Mouse (Mus musculus) c-Kit-positive CD71-positive TER-119-positive erythroid progenitor cells, embryonic 14.5 days (primary cell): Measurements from ENCODE around the gene Crp.

Source experiments
- DNase-seq: peaks from one replicate; pipeline ENCODE4 v3.0.0-alpha.2; 2013; ENCODE audit warnings: low spot score

The Crp gene

GRCm38 (mm10) chr1:172697844-172698243 is at the start of gene Crp:
Gene Crp, plus strand, starts transcription at chr1:172698055.
- DNase-seq, result no peak

GRCm38 (mm10) chr1:172649396-172649795 is 48.5 kb upstream of the Crp start:
- no peak for DNase-seq

- no peak for DNase-seq
Measured at GRCm38 (mm10) chr1:172650519-172651287, 47.2 kb upstream of the Crp start.

GRCm38 (mm10) chr1:172651288-172651987 is 46.4 kb upstream of the Crp start:
- DNase-seq, result no peak

GRCm38 (mm10) chr1:172652040-172652662 is 45.7 kb upstream of the Crp start:
- DNase-seq, result no peak

- DNase-seq, result no peak
Measured at GRCm38 (mm10) chr1:172653900-172654299, 44.0 kb upstream of the Crp start.

- DNase-seq, result no peak
Measured at GRCm38 (mm10) chr1:172657266-172657665, 40.6 kb upstream of the Crp start.

GRCm38 (mm10) chr1:172659688-172660087 is 38.2 kb upstream of the Crp start:
- DNase-seq, result no peak

- DNase-seq, result no peak
Measured at GRCm38 (mm10) chr1:172665457-172665856, 32.4 kb upstream of the Crp start.

GRCm38 (mm10) chr1:172667597-172667996 is 30.3 kb upstream of the Crp start:
- no peak for DNase-seq

- DNase-seq, result no peak
Measured at GRCm38 (mm10) chr1:172670716-172671115, 27.1 kb upstream of the Crp start.

GRCm38 (mm10) chr1:172680742-172681141 is 17.1 kb upstream of the Crp start:
- DNase-seq, result no peak

GRCm38 (mm10) chr1:172683551-172683950 is 14.3 kb upstream of the Crp start:
- DNase-seq, result no peak

GRCm38 (mm10) chr1:172683957-172684356 is 13.9 kb upstream of the Crp start:
- no peak for DNase-seq

- no peak for DNase-seq
Measured at GRCm38 (mm10) chr1:172685178-172685577, 12.7 kb upstream of the Crp start.

GRCm38 (mm10) chr1:172697422-172697821 is 433 bp upstream of the Crp start:
- DNase-seq, result no peak

- DNase-seq, result no peak
Measured at GRCm38 (mm10) chr1:172700814-172701213, 3.0 kb downstream of the Crp start.

- no peak for DNase-seq
Measured at GRCm38 (mm10) chr1:172701381-172701780, 3.5 kb downstream of the Crp start.

- no peak for DNase-seq
Measured at GRCm38 (mm10) chr1:172701901-172702300, 4.0 kb downstream of the Crp start.

GRCm38 (mm10) chr1:172704769-172705168 is 6.9 kb downstream of the Crp start:
- DNase-seq, result no peak

GRCm38 (mm10) chr1:172706243-172706642 is 8.4 kb downstream of the Crp start:
- no peak for DNase-seq

GRCm38 (mm10) chr1:172709788-172710350 is 12.0 kb downstream of the Crp start:
- DNase-seq, result no peak

- DNase-seq, result no peak
Measured at GRCm38 (mm10) chr1:172711396-172711795, 13.5 kb downstream of the Crp start.
